Mouse (Mus musculus) embryonic facial prominence, embryonic 12.5 days (tissue): ENCODE measurements around the gene Bcl11b. TPM values are rescaled to one million over a fixed set of nuclear protein-coding genes. Genes with fewer than 3 reads are reported as not detected.

Experiments
- ATAC-seq: fragments of 200-750 bp; cut with Nextera tagmentation; 2 replicates; pipeline ENCODE4 v1.8.0; 2017; ENCODE audit not compliant: insufficient number of reproducible peaks, insufficient read depth, low FRiP score, low TSS enrichment
- H3K27ac ChIP-seq: fragments of 300-500 bp; sonication (generic); 2 replicates; pipeline ENCODE4 v1.5.1; 2016; ENCODE audit warnings: mild to moderate bottlenecking
- H3K27me3 ChIP-seq: fragments of 300-500 bp; sonication (generic); 2 replicates; pipeline ENCODE4 v1.6.1; 2016; ENCODE audit warnings: mild to moderate bottlenecking, moderate library complexity
- H3K36me3 ChIP-seq: fragments of 300-500 bp; sonication (generic); 2 replicates; pipeline ENCODE4 v1.6.1; 2016; ENCODE audit warnings: mild to moderate bottlenecking
- H3K4me1 ChIP-seq: fragments of 300-500 bp; sonication (generic); 2 replicates; pipeline ENCODE4 v1.6.1; 2016
- H3K4me2 ChIP-seq: fragments of 300-500 bp; sonication (generic); replicated peaks from 2 replicates; pipeline ENCODE4 v1.6.1; 2016; ENCODE audit warnings: mild to moderate bottlenecking, moderate library complexity
- H3K4me3 ChIP-seq: fragments of 300-500 bp; sonication (generic); 2 replicates; pipeline ENCODE4 v1.5.1; 2016; ENCODE audit warnings: mild to moderate bottlenecking
- H3K9ac ChIP-seq: fragments of 300-500 bp; sonication (generic); 2 replicates; pipeline ENCODE4 v1.6.1; 2016; ENCODE audit warnings: mild to moderate bottlenecking, moderate library complexity
- H3K9me3 ChIP-seq: fragments of 300-500 bp; sonication (generic); 2 replicates; pipeline ENCODE4 v1.6.1; 2016; ENCODE audit warnings: mild to moderate bottlenecking, moderate library complexity
- whole genome bisulfite sequencing: fragments of 180-500 bp; shearing (Covaris S2); methylation state at CpG from one replicate; pipeline ENCODE4 v1.1.7; 2016; 5-methylcytosine and 5-hydroxymethylcytosine counted together
- polyA plus RNA-seq: library from polyadenylated mRNA; unstranded; fragments of >200 nt; fragmentation: Nextera tagmentation; extraction: Ambion mirVana; gene quantifications from 2 replicates; pipeline ENCODE4 v1.2.1, GENCODE M21; 2016

The Bcl11b gene
- polyA plus RNA-seq, 1 experiment from 2014 or later, result 39.4 TPM

- H3K9me3 ChIP-seq, result no peaks in the 10 kb centered on the region
- no peak overlapping the region for H3K27ac ChIP-seq
These were observed 118.9 kb downstream of the Bcl11b start for GRCm38 (mm10) chr12:107884330-107885065.

GRCm38 (mm10) chr12:107881726-107882125 lies 121.7 kb downstream of the Bcl11b start:
- WGBS, result 41% methylated on average over 9 of the region's 9 CpGs

More at GRCm38 (mm10) chr12:107884330-107885065, 118.9 kb downstream of the Bcl11b start:
- no peak overlapping the region for H3K4me2 ChIP-seq
- H3K4me3 ChIP-seq, result no peak overlapping the region
- no peaks in the 10 kb centered on the region for H3K36me3 ChIP-seq
- no peak for ATAC-seq
- H3K9ac ChIP-seq, result no peak overlapping the region
- no peaks in the 10 kb centered on the region for H3K27me3 ChIP-seq
- 48% methylated on average over 6 of the region's 6 CpGs for WGBS
- peaks cover 48% of the 10 kb centered on the region for H3K4me1 ChIP-seq

GRCm38 (mm10) chr12:107880748-107881147 lies 122.7 kb downstream of the Bcl11b start:
- Histone ChIP-seq H3K4me3 (no peak overlapping the region), H3K9me3 (no peaks in the 10 kb centered on the region), H3K4me2 (no peak overlapping the region), H3K9ac (no peak overlapping the region), H3K4me1 (peaks cover 24% of the 10 kb centered on the region), H3K27ac (0 out of 2 replicates have a peak overlapping the region, but pooled peaks have one; percentile 4), H3K27me3 (no peaks in the 10 kb centered on the region), H3K36me3 (no peaks in the 10 kb centered on the region)
- 67% methylated on average over 13 of the region's 13 CpGs for WGBS
- ATAC-seq, result no peak; the same call in 1 of the 2 replicates

More at GRCm38 (mm10) chr12:107881726-107882125, 121.7 kb downstream of the Bcl11b start:
- Histone ChIP-seq H3K4me1 (peaks cover 24% of the 10 kb centered on the region), H3K9me3 (no peaks in the 10 kb centered on the region), H3K4me3 (no peak overlapping the region), H3K27ac (peak overlapping the region; percentile 41; the same call in 1 of the 2 replicates), H3K36me3 (no peaks in the 10 kb centered on the region), H3K9ac (no peak overlapping the region), H3K4me2 (no peak overlapping the region), H3K27me3 (no peaks in the 10 kb centered on the region)
- no peak for ATAC-seq

GRCm38 (mm10) chr12:107879114-107879777 lies 124.2 kb downstream of the Bcl11b start:
- Histone ChIP-seq H3K9me3 (no peaks in the 10 kb centered on the region), H3K9ac (no peak overlapping the region), H3K4me3 (no peak overlapping the region), H3K4me1 (peaks cover 23% of the 10 kb centered on the region), H3K4me2 (no peak overlapping the region), H3K27me3 (no peaks in the 10 kb centered on the region), H3K36me3 (no peaks in the 10 kb centered on the region), H3K27ac (no peak overlapping the region)
- 83% methylated on average over 16 of the region's 16 CpGs for WGBS
- no peak for ATAC-seq

- H3K4me1 ChIP-seq, result peaks cover 10% of the 10 kb centered on the region
- H3K36me3 ChIP-seq, result no peaks in the 10 kb centered on the region
- H3K27me3 ChIP-seq, result no peaks in the 10 kb centered on the region
- no peak overlapping the region for H3K27ac ChIP-seq
- ATAC-seq, result no peak
- WGBS, result 70% methylated on average over 9 of the region's 9 CpGs
- no peaks in the 10 kb centered on the region for H3K9me3 ChIP-seq
- H3K4me3 ChIP-seq, result no peak overlapping the region
- H3K9ac ChIP-seq, result no peak overlapping the region
- H3K4me2 ChIP-seq, result no peak overlapping the region
These were observed 127.2 kb downstream of the Bcl11b start for GRCm38 (mm10) chr12:107876237-107876636.

- Histone ChIP-seq H3K9me3 (no peaks in the 10 kb centered on the region), H3K4me2 (no peak overlapping the region), H3K9ac (no peak overlapping the region), H3K36me3 (no peaks in the 10 kb centered on the region), H3K27me3 (no peaks in the 10 kb centered on the region), H3K4me1 (no peaks in the 10 kb centered on the region), H3K4me3 (no peak overlapping the region), H3K27ac (no peak overlapping the region)
- ATAC-seq, result no peak
- 91% methylated on average over 27 of the region's 27 CpGs for WGBS
These were observed 128.8 kb downstream of the Bcl11b start for GRCm38 (mm10) chr12:107874467-107875142.

GRCm38 (mm10) chr12:107869526-107870050 lies 133.8 kb downstream of the Bcl11b start:
- Histone ChIP-seq H3K9ac (no peak overlapping the region), H3K9me3 (no peaks in the 10 kb centered on the region), H3K4me1 (no peaks in the 10 kb centered on the region), H3K4me3 (no peak overlapping the region), H3K36me3 (no peaks in the 10 kb centered on the region), H3K4me2 (no peak overlapping the region), H3K27me3 (no peaks in the 10 kb centered on the region), H3K27ac (no peak overlapping the region)
- WGBS, result 81% methylated on average over 20 of the region's 20 CpGs
- no peak for ATAC-seq

GRCm38 (mm10) chr12:107868291-107868690 lies 135.1 kb downstream of the Bcl11b start:
- H3K4me2 ChIP-seq, result no peak overlapping the region
- ATAC-seq, result no peak
- no peak overlapping the region for H3K27ac ChIP-seq
- H3K27me3 ChIP-seq, result no peaks in the 10 kb centered on the region
- no peak overlapping the region for H3K9ac ChIP-seq
- no peaks in the 10 kb centered on the region for H3K36me3 ChIP-seq
- H3K4me1 ChIP-seq, result no peaks in the 10 kb centered on the region
- no peak overlapping the region for H3K4me3 ChIP-seq
- 85% methylated on average over 2 of the region's 2 CpGs for WGBS
- H3K9me3 ChIP-seq, result no peaks in the 10 kb centered on the region

Other genes starting within 250 kb of the Bcl11b start
- 98.4 and 103 TPM in 2 replicates for gene Setd3, start 175.7 kb upstream of the Bcl11b start, polyA plus RNA-seq
- gene Ccnk, start 176.0 kb upstream of the Bcl11b start, polyA plus RNA-seq, result 3.4 and 4.3 TPM in 2 replicates